Mouse (Mus musculus) forebrain, embryonic 14.5 days (tissue): Measurements from ENCODE around the gene Tubgcp3. TPM values are rescaled to one million over a fixed set of nuclear protein-coding genes. Genes with fewer than 3 reads are reported as not detected.
A peak's percentile ranks its signal among the peaks of the same experiment; 100 is the strongest.

ENCODE experiments used
- ATAC-seq: fragments of 200-750 bp; cut with Nextera tagmentation; 2 replicates; pipeline ENCODE4 v1.8.0; 2017; ENCODE audit warnings: mild to moderate bottlenecking, moderate library complexity
- DNase-seq: peaks from one replicate; pipeline ENCODE4 v3.0.0-alpha.2; 2015; ENCODE audit warnings: low spot score
- H3K27ac ChIP-seq: fragments of 300-500 bp; sonication (generic); 2 replicates; pipeline ENCODE4 v1.5.1; 2014; ENCODE audit warnings: low read depth, mild to moderate bottlenecking, control low read depth, low read length, moderate library complexity
- H3K27me3 ChIP-seq: fragments of 300-500 bp; sonication (generic); replicated peaks from 2 replicates; pipeline ENCODE4 v1.6.1; 2014; ENCODE audit warnings: low read length, control low read depth, mixed read lengths; ENCODE audit not compliant: control insufficient read depth, insufficient read depth
- H3K36me3 ChIP-seq: fragments of 300-500 bp; sonication (generic); 2 replicates; pipeline ENCODE4 v1.6.1; 2014; ENCODE audit warnings: low read length, control low read depth; ENCODE audit not compliant: control insufficient read depth, insufficient read depth
- H3K4me1 ChIP-seq: fragments of 300-500 bp; sonication (generic); 2 replicates; pipeline ENCODE4 v1.6.1; 2014; ENCODE audit warnings: antibody characterized with exemption, low read length, control low read depth; ENCODE audit not compliant: control insufficient read depth, insufficient read depth
- H3K4me2 ChIP-seq: fragments of 300-500 bp; sonication (generic); 2 replicates; pipeline ENCODE4 v1.6.1; 2014; ENCODE audit warnings: mild to moderate bottlenecking, control low read depth, low read length
- H3K4me3 ChIP-seq: fragments of 300-500 bp; sonication (generic); 2 replicates; pipeline ENCODE4 v1.5.1; 2014; ENCODE audit warnings: low read depth, low read length, control low read depth
- H3K9ac ChIP-seq: fragments of 300-500 bp; sonication (generic); 2 replicates; pipeline ENCODE4 v1.6.1; 2014; ENCODE audit warnings: mild to moderate bottlenecking, low read length, control low read depth, moderate library complexity
- H3K9me3 ChIP-seq: fragments of 300-500 bp; sonication (generic); replicated peaks from 2 replicates; pipeline ENCODE4 v1.6.1; 2016; ENCODE audit warnings: low read length, control low read depth, mixed read lengths; ENCODE audit not compliant: control insufficient read depth
- WGBS: fragments of 180-500 bp; shearing (Covaris S2); extraction: QIAGEN DNeasy Blood & Tissue Kit; methylation state at CpG from one replicate; pipeline ENCODE4 v1.1.7; 2014; 5-methylcytosine and 5-hydroxymethylcytosine counted together
- polyA plus RNA-seq: library from polyadenylated mRNA; unstranded; fragments of >200 nt; fragmentation: Nextera tagmentation; extraction: Ambion mirVana; gene quantifications from 2 replicates; pipeline ENCODE4 v1.2.1, GENCODE M21; 2014

Tubgcp3 gene
- polyA plus RNA-seq, 1 experiment from 2014 or later = 47.3 TPM

DNA sequence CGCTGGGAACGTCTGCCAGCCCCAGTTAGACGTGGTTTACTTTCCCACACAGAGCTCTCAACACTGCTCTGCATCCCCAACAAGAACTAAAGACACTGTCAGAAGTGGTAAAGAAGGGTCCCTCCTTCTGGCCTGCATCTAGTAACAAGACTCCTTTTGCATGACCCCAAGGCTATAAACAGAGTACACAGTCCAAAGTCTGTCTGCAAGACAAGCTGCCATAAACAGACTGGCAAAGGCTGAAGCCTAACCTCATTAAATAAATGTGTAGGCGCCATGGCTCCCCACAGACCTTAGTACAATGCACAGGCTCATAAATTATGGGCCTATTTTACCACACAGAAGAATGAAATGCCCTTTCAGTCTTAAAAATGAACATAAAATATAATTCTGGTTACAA lies 21.6 kb downstream of the Tubgcp3 start:
- Histone ChIP-seq H3K4me2 (no peak overlapping the region), H3K36me3 (peaks cover 91% of the 10 kb centered on the region), H3K4me3 (no peak overlapping the region), H3K27ac (no peak overlapping the region), H3K9ac (no peak overlapping the region), H3K27me3 (no peaks in the 10 kb centered on the region), H3K4me1 (no peaks in the 10 kb centered on the region), H3K9me3 (no peaks in the 10 kb centered on the region)
- no peak for ATAC-seq
- whole genome bisulfite sequencing = 83% methylated on average over 4 of the region's 4 CpGs
- DNase-seq = no peak

DNA sequence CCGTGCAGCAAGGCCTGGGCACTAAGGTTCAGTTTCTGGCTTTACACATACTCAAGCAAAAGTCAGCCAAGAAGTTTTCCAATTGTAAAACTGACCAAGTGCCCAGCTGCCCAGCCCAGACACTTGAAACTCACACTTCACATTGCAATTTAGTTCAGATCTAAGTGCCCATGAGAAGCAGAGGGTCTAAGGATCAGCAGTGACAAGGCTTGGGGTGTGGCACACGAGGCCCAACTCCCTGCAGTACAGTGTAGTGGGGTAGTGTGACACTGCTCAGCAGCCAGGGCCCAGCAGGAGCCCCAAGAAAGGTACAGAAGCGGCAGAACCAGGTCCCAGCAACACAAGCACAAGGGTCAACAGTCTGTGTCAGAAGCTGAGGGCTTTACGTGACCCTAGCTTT lies 23.1 kb downstream of the Tubgcp3 start:
- 90% methylated on average over 4 of the region's 4 CpGs for WGBS

GRCm38 (mm10) chr8:12646536-12646935 lies 25.5 kb downstream of the Tubgcp3 start:
- H3K4me1 ChIP-seq = no peaks in the 10 kb centered on the region
- no peak for DNase-seq
- no peak overlapping the region for H3K27ac ChIP-seq
- H3K9ac ChIP-seq = no peak overlapping the region
- 81% methylated on average over 4 of the region's 4 CpGs for WGBS
- H3K4me2 ChIP-seq = no peak overlapping the region
- peaks cover 70% of the 10 kb centered on the region for H3K36me3 ChIP-seq
- no peak for ATAC-seq
- H3K27me3 ChIP-seq = no peaks in the 10 kb centered on the region
- no peak overlapping the region for H3K4me3 ChIP-seq
- H3K9me3 ChIP-seq = no peaks in the 10 kb centered on the region

More for the DNA sequence above, 23.1 kb downstream of the Tubgcp3 start:
- no peaks in the 10 kb centered on the region for H3K9me3 ChIP-seq
- H3K4me2 ChIP-seq = no peak overlapping the region
- no peaks in the 10 kb centered on the region for H3K27me3 ChIP-seq
- no peak overlapping the region for H3K27ac ChIP-seq
- H3K4me3 ChIP-seq = no peak overlapping the region
- H3K4me1 ChIP-seq = no peaks in the 10 kb centered on the region
- ATAC-seq = no peak
- no peak overlapping the region for H3K9ac ChIP-seq
- peaks cover 86% of the 10 kb centered on the region for H3K36me3 ChIP-seq
- DNase-seq = no peak

DNA sequence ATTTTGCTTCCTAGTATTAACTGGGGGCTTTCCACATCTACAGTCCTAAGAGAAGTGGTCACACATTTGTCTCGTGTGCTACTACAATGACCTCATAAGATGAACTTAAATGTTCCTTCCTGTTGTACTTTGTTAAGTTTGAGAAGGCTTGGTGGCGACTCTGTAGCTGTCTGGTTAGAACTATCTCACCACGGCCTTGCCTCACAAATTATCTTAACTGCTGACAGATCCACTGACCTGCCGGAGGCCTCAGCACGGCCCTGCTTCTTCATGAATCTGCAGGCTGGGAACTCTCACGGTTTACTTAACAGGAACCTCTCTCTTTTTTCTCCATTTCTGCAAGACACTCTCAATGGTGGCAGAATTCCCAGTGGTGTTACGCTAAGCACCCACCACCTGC lies 27.2 kb downstream of the Tubgcp3 start:
- WGBS = 84% methylated on average over 7 of the region's 7 CpGs
- H3K27me3 ChIP-seq = no peaks in the 10 kb centered on the region
- H3K27ac ChIP-seq = no peak overlapping the region
- H3K4me2 ChIP-seq = no peak overlapping the region
- peaks cover 69% of the 10 kb centered on the region for H3K36me3 ChIP-seq
- H3K9me3 ChIP-seq = no peaks in the 10 kb centered on the region
- no peak overlapping the region for H3K9ac ChIP-seq
- ATAC-seq = no peak
- H3K4me1 ChIP-seq = no peaks in the 10 kb centered on the region
- DNase-seq = no peak
- no peak overlapping the region for H3K4me3 ChIP-seq

DNA sequence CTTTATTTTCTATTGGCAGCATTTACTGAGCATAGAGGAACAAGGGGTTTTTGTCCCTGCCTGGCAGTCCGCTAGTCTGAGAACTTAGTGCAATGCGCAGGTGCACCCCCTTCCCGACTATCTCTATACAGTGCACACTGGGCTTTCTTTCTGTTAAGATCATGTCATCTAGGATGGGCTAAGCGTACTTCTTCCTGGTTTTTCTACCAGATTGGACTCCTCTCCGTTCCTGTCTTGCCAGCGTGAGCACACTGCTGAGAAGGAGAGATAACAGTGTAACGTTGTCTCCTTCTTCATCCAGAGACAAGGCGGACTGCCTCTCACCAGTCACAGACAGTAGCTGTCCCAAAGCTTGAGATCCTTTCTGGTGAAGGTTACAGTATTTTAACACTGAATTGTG lies 27.7 kb downstream of the Tubgcp3 start:
- Histone ChIP-seq H3K9me3 (no peaks in the 10 kb centered on the region), H3K9ac (no peak overlapping the region), H3K27me3 (no peaks in the 10 kb centered on the region), H3K36me3 (peaks cover 69% of the 10 kb centered on the region), H3K4me2 (no peak overlapping the region), H3K4me1 (no peaks in the 10 kb centered on the region), H3K27ac (no peak overlapping the region), H3K4me3 (no peak overlapping the region)
- ATAC-seq (no peak), DNase-seq (no peak)
- WGBS = 89% methylated on average over 8 of the region's 8 CpGs

GRCm38 (mm10) chr8:12641527-12641926 lies 30.5 kb downstream of the Tubgcp3 start:
- WGBS = 95% methylated on average over 6 of the region's 6 CpGs
- no peaks in the 10 kb centered on the region for H3K27me3 ChIP-seq
- H3K27ac ChIP-seq = no peak overlapping the region
- peaks cover 66% of the 10 kb centered on the region for H3K36me3 ChIP-seq
- no peak overlapping the region for H3K4me2 ChIP-seq
- H3K9me3 ChIP-seq = no peaks in the 10 kb centered on the region
- H3K4me1 ChIP-seq = no peaks in the 10 kb centered on the region
- H3K4me3 ChIP-seq = no peak overlapping the region
- H3K9ac ChIP-seq = no peak overlapping the region
- DNase-seq (no peak), ATAC-seq (no peak)

- Histone ChIP-seq H3K9ac (no peak overlapping the region), H3K27ac (no peak overlapping the region), H3K27me3 (no peaks in the 10 kb centered on the region), H3K4me2 (no peak overlapping the region), H3K4me1 (no peaks in the 10 kb centered on the region), H3K36me3 (peaks cover 60% of the 10 kb centered on the region), H3K4me3 (no peak overlapping the region), H3K9me3 (no peaks in the 10 kb centered on the region)
- ATAC-seq (no peak), DNase-seq (no peak)
- 94% methylated on average over 11 of the region's 11 CpGs for WGBS
These were observed 33.6 kb downstream of the Tubgcp3 start for GRCm38 (mm10) chr8:12638446-12638845.

GRCm38 (mm10) chr8:12635366-12635765 lies 36.7 kb downstream of the Tubgcp3 start:
- peak; percentile 39 for DNase-seq
- Histone ChIP-seq H3K4me1 (no peaks in the 10 kb centered on the region), H3K9me3 (no peaks in the 10 kb centered on the region), H3K36me3 (peaks cover 67% of the 10 kb centered on the region), H3K27me3 (no peaks in the 10 kb centered on the region), H3K4me3 (no peak overlapping the region), H3K4me2 (no peak overlapping the region), H3K9ac (no peak overlapping the region), H3K27ac (no peak overlapping the region)
- ATAC-seq = peak; percentile 58; the same call in 1 of the 2 replicates
- WGBS = 67% methylated on average over 2 of the region's 2 CpGs

DNA sequence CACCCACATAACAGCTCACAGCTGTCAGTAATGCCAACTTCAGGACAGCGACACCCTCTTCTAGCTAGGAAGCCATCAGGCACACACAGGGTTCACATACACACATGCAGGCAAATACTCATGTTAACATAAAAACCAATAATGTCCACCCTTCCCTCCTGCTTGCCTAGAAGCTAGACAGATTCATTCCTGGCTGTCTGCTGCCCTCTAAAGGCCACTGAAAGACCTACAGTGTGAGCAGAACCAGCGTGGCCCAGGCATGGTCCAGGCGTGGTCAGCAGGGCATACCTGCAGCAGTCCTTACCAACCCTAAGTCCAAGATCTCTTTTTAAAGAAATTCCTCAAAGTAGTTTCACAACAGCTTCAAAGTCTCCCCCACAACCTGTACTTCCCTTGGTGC lies 43.0 kb downstream of the Tubgcp3 start:
- peak; percentile 77 for DNase-seq
- peak; percentile 83 for ATAC-seq
- Histone ChIP-seq H3K4me2 (no peak overlapping the region), H3K9ac (no peak overlapping the region), H3K9me3 (no peaks in the 10 kb centered on the region), H3K4me1 (no peaks in the 10 kb centered on the region), H3K27ac (no peak overlapping the region), H3K27me3 (no peaks in the 10 kb centered on the region), H3K36me3 (peaks cover 45% of the 10 kb centered on the region), H3K4me3 (no peak overlapping the region)
- WGBS = 32% methylated on average over 3 of the region's 3 CpGs
